Mouse (Mus musculus): ENCODE measurements around the gene Camk2g.

- TF ChIP-seq CTCF (IDR thresholded peaks at IDR 0.05; ENCODE audit: borderline replicate concordance, insufficient read depth, low read depth, low read length) (peak; percentile 86), POLR2A (IDR thresholded peaks at IDR 0.05; ENCODE audit: borderline replicate concordance, insufficient read depth, low read length) (no peak)
Observed at GRCm38 (mm10) chr14:20803606-20803938, 9.7 kb upstream of the Camk2g start.
